Mouse (Mus musculus) MEL (cell line): ENCODE data around the gene Hoxc6.

Source experiments
- GABPA ChIP-seq: IDR thresholded peaks from 2 replicates; pipeline ENCODE4 v1.6.1; 2012; ENCODE audit warnings: low read depth, mild to moderate bottlenecking, inconsistent platforms, low read length, improper control_type of control experiment, moderate library complexity
- HCFC1 ChIP-seq: IDR thresholded peaks from 2 replicates; pipeline ENCODE4 v1.6.1; 2012; ENCODE audit warnings: low read depth, mild to moderate bottlenecking, inconsistent platforms, low read length, improper control_type of control experiment, moderate library complexity

GRCm38 (mm10) chr15:103011928-103012486 lies 13.9 kb downstream of the Hoxc6 start:
- TF ChIP-seq GABPA (no peak), HCFC1 (no peak)
